Mouse (Mus musculus) small intestine, adult 10 weeks (tissue): ENCODE results near the gene Anp32a. TPM values are rescaled to one million over a fixed set of nuclear protein-coding genes. Genes with fewer than 3 reads are reported as not detected.

Experiments
- polyA plus RNA-seq: library from polyadenylated mRNA; stranded (reverse); fragments of 350-450 nt; fragmentation: Illumina TruSeq; extraction: RNeasy Lipid Tissue Mini Kit (QIAGEN cat#74804); gene quantifications from one replicate; pipeline ENCODE4 v1.2.3, GENCODE M21; 2014; ENCODE audit warnings: low replicate concordance

Anp32a gene
- 701 TPM for polyA plus RNA-seq

DNA sequence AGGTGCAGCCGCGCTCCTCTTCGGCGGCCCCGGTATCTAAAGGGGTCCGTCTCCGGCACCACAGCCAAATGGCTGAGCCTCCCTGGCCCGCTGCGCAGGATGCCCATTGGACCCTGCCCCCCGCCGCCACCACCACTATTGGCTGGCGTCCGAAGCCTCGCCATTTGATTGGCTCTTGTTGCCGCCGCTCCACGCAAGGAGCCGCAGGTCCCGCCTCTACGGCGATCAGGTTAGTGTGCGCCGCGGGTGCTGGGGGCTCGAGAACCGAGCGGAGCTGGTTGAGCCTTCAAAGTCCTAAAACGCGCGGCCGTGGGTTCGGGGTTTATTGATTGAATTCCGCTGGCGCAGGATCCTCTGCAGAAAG is at the start of gene Anp32a:
TSS of gene Anp32a (plus strand) at position 171 of the 364 bp plus-strand sequence.

Other genes with a start within 250 kb of the Anp32a start
- 25.1 TPM for gene Glce, start 218.6 kb upstream of the Anp32a start, polyA plus RNA-seq
- not detected for gene Spesp1, start 59.1 kb upstream of the Anp32a start, polyA plus RNA-seq
- 1.4 TPM for gene Coro2b, start 195.8 kb downstream of the Anp32a start, polyA plus RNA-seq